27 mouse cellular contexts compared by ENCODE assay signal in the genomic region with DNA sequence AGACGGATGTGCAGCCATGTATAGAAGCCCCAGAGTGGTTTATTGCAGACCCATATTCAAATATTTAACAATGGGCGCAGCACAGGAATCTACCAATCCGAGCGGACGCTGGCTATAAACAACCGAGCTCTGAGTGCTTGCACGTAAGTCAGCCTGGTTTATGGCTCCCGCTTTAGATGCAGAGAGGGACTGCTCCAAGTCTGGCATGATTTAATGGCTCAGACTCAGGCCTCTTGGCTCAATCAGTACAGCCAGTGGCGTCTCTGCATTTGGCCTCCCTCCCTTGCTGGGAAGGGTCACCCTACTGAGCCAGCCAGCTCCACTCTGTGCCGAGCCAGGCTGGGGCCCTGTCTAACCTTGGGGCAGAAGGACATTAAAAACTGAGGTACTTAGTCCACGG.
DNase-seq lines count a peak whose midpoint lies in the region; ATAC-seq lines count a peak whose summit lies in the region.
"Had no signal": no experiment of that assay in that cellular context is flagged by ENCODE, and none has a peak within 500 bp of the region (broad histone marks: within the 10 kb centered on the region; RNA-seq: fewer than 3 reads in every experiment).

No protein-coding gene starts in this region.

- H3K36me3 ChIP-seq in forebrain, embryonic 10.5 days (replicated peaks) = no peaks in the 10 kb centered on the region
- no peaks in the 10 kb centered on the region for H3K36me3 ChIP-seq in forebrain, embryonic 11.5 days (ENCODE audit: control insufficient read depth, insufficient read depth, low read length)
- no peaks in the 10 kb centered on the region for H3K36me3 ChIP-seq in kidney, embryonic 14.5 days (ENCODE audit: control insufficient read depth, insufficient read depth, low read length)
- no peaks in the 10 kb centered on the region for H3K36me3 ChIP-seq in neural tube, embryonic 15.5 days
- H3K36me3 ChIP-seq: embryonic facial prominence, embryonic 10.5 days; embryonic facial prominence, embryonic 15.5 days; heart, embryonic 12.5 days; hindbrain, embryonic 15.5 days; limb, embryonic 10.5 days; limb, embryonic 15.5 days; liver, embryonic 13.5 days; midbrain, embryonic 13.5 days had no signal

- 91% methylated on average over 11 of the region's 11 CpGs for WGBS in forebrain, embryonic 10.5 days
- WGBS in forebrain, embryonic 11.5 days = 85% methylated on average over 11 of the region's 11 CpGs
- WGBS in kidney, embryonic 14.5 days = 30% methylated on average over 11 of the region's 11 CpGs
- 19% methylated on average over 11 of the region's 11 CpGs for WGBS in neural tube, embryonic 15.5 days

- no peak for ATAC-seq in forebrain, embryonic 11.5 days (replicated peaks; ENCODE audit: low FRiP score)
- 0 out of 2 replicates have a peak, but pooled peaks have one; percentile 24 for ATAC-seq in kidney, embryonic 14.5 days (ENCODE audit: low FRiP score, low TSS enrichment)
- peak; percentile 67 for ATAC-seq in neural tube, embryonic 15.5 days (ENCODE audit: low FRiP score)
- ATAC-seq: forebrain, embryonic 14.5 days; lung, postnatal 0 days; midbrain, embryonic 13.5 days; Patski had no signal

- peaks cover 45% of the 10 kb centered on the region for H3K27me3 ChIP-seq in forebrain, embryonic 10.5 days (ENCODE audit: poor library complexity, severe bottlenecking)
- H3K27me3 ChIP-seq in forebrain, embryonic 11.5 days (ENCODE audit: control insufficient read depth, insufficient read depth, low read length) = no peaks in the 10 kb centered on the region
- 0 out of 2 replicates have a peak, but pooled peaks cover 5% of the 10 kb centered on the region for H3K27me3 ChIP-seq in kidney, embryonic 14.5 days (ENCODE audit: control insufficient read depth, insufficient read depth, low read length)
- H3K27me3 ChIP-seq in neural tube, embryonic 15.5 days (replicated peaks) = peaks cover 55% of the 10 kb centered on the region
- H3K27me3 ChIP-seq: embryonic facial prominence, embryonic 15.5 days; limb, embryonic 15.5 days; liver, embryonic 13.5 days had no signal

- no peak for DNase-seq in forebrain, embryonic 10.5 days (ENCODE audit: extremely low spot score, low spot score)
- DNase-seq in forebrain, embryonic 11.5 days (ENCODE audit: low spot score) = no peak
- DNase-seq in kidney, adult 18-20 months = no peak
- DNase-seq in right cerebral cortex, postnatal 10 days (ENCODE audit: low spot score in 2 of 2) = peak; percentile 39 to 64
- no peak for DNase-seq in right cerebral cortex, adult 18-20 months
- DNase-seq in gastrocnemius, postnatal 14 days = no peak
- DNase-seq: adrenal gland, postnatal 14 days; cerebellum, adult 11 months; heart, adult 2 months; heart, postnatal 4 days; kidney, adult 9 months; kidney, postnatal 25 days; liver, embryonic 13.5 days; lung, adult 18-20 months had no signal

- intact Hi-C loops in gastrocnemius, postnatal 14 days (cut with DNase I; ENCODE audit: low total_unique reads) = no loop called here

- H3K4me1 ChIP-seq in forebrain, embryonic 10.5 days = peaks cover 12% of the 10 kb centered on the region; the same call in 1 of the 2 replicates
- no peaks in the 10 kb centered on the region for H3K4me1 ChIP-seq in forebrain, embryonic 11.5 days (replicated peaks; ENCODE audit: control insufficient read depth, insufficient read depth, low read length)
- H3K4me1 ChIP-seq in kidney, embryonic 14.5 days (ENCODE audit: control insufficient read depth, insufficient read depth, low read length) = no peaks in the 10 kb centered on the region
- peaks cover 16% of the 10 kb centered on the region; the same call in 1 of the 2 replicates for H3K4me1 ChIP-seq in neural tube, embryonic 15.5 days
- H3K4me1 ChIP-seq: embryonic facial prominence, embryonic 10.5 days; embryonic facial prominence, embryonic 15.5 days; heart, embryonic 12.5 days; hindbrain, embryonic 15.5 days; liver, embryonic 13.5 days; midbrain, embryonic 13.5 days had no signal

- H3K4me2 ChIP-seq in forebrain, embryonic 11.5 days (ENCODE audit: low read depth, low read length, severe bottlenecking) = no peak overlapping the region
- H3K4me2 ChIP-seq in kidney, embryonic 14.5 days (replicated peaks; ENCODE audit: low read depth, low read length) = no peak overlapping the region
- H3K4me2 ChIP-seq in neural tube, embryonic 15.5 days = no peak overlapping the region
- H3K4me2 ChIP-seq: embryonic facial prominence, embryonic 15.5 days; heart, embryonic 12.5 days; hindbrain, embryonic 15.5 days; limb, embryonic 15.5 days; liver, embryonic 13.5 days; midbrain, embryonic 13.5 days had no signal

- no peak overlapping the region for H3K4me3 ChIP-seq in forebrain, embryonic 10.5 days
- no peak overlapping the region for H3K4me3 ChIP-seq in forebrain, embryonic 11.5 days (ENCODE audit: low read depth, low read length)
- no peak overlapping the region for H3K4me3 ChIP-seq in kidney, embryonic 14.5 days (ENCODE audit: low read length)
- no peak overlapping the region for H3K4me3 ChIP-seq in neural tube, embryonic 15.5 days (replicated peaks)
- H3K4me3 ChIP-seq: embryonic facial prominence, embryonic 10.5 days; embryonic facial prominence, embryonic 15.5 days; heart, adult 2 months; heart, embryonic 12.5 days; hindbrain, embryonic 15.5 days; limb, embryonic 10.5 days; limb, embryonic 15.5 days; liver, embryonic 13.5 days; midbrain, embryonic 13.5 days had no signal

- H3K9me3 ChIP-seq in forebrain, embryonic 10.5 days = no peaks in the 10 kb centered on the region
- H3K9me3 ChIP-seq in forebrain, embryonic 11.5 days (ENCODE audit: control insufficient read depth, low read length) = no peaks in the 10 kb centered on the region
- no peaks in the 10 kb centered on the region for H3K9me3 ChIP-seq in kidney, embryonic 14.5 days (ENCODE audit: control insufficient read depth, low read length)
- H3K9me3 ChIP-seq in neural tube, embryonic 15.5 days (replicated peaks) = no peaks in the 10 kb centered on the region
- H3K9me3 ChIP-seq: embryonic facial prominence, embryonic 10.5 days; embryonic facial prominence, embryonic 15.5 days; heart, embryonic 12.5 days; hindbrain, embryonic 15.5 days; limb, embryonic 10.5 days; limb, embryonic 15.5 days; liver, embryonic 13.5 days; midbrain, embryonic 13.5 days had no signal

- H3K9ac ChIP-seq in forebrain, embryonic 11.5 days (ENCODE audit: low read length) = no peak overlapping the region
- H3K9ac ChIP-seq in kidney, embryonic 14.5 days (ENCODE audit: low read depth, low read length) = no peak overlapping the region
- no peak overlapping the region for H3K9ac ChIP-seq in neural tube, embryonic 15.5 days (replicated peaks)
- H3K9ac ChIP-seq: embryonic facial prominence, embryonic 15.5 days; heart, embryonic 12.5 days; hindbrain, embryonic 15.5 days; limb, embryonic 15.5 days; liver, embryonic 13.5 days; midbrain, embryonic 13.5 days had no signal

- 0 out of 2 replicates have a peak overlapping the region, but pooled peaks have one; percentile 15 for H3K27ac ChIP-seq in forebrain, embryonic 10.5 days
- H3K27ac ChIP-seq in forebrain, embryonic 11.5 days (ENCODE audit: low read depth, low read length) = no peak overlapping the region
- no peak overlapping the region for H3K27ac ChIP-seq in kidney, embryonic 14.5 days (ENCODE audit: low read depth, low read length)
- no peak overlapping the region for H3K27ac ChIP-seq in neural tube, embryonic 15.5 days (replicated peaks)
- H3K27ac ChIP-seq: embryonic facial prominence, embryonic 10.5 days; embryonic facial prominence, embryonic 15.5 days; heart, adult 2 months; hindbrain, embryonic 15.5 days; limb, embryonic 10.5 days; limb, embryonic 15.5 days; liver, embryonic 13.5 days; macrophage; midbrain, embryonic 13.5 days had no signal

Comparison
In these comparisons a context has a peak if more than half of its experiments do, and no peak if none do; other contexts are left out.
1. DNase-seq: peak in right cerebral cortex, postnatal 10 days (2 of 2); none in forebrain, embryonic 10.5 days (single experiment), forebrain, embryonic 11.5 days (single experiment), kidney, adult 18-20 months (single experiment), right cerebral cortex, adult 18-20 months (single experiment) and gastrocnemius, postnatal 14 days (single experiment).